Mouse (Mus musculus): ENCODE measurements around the gene Gdf1.

Gdf1 gene

DNA sequence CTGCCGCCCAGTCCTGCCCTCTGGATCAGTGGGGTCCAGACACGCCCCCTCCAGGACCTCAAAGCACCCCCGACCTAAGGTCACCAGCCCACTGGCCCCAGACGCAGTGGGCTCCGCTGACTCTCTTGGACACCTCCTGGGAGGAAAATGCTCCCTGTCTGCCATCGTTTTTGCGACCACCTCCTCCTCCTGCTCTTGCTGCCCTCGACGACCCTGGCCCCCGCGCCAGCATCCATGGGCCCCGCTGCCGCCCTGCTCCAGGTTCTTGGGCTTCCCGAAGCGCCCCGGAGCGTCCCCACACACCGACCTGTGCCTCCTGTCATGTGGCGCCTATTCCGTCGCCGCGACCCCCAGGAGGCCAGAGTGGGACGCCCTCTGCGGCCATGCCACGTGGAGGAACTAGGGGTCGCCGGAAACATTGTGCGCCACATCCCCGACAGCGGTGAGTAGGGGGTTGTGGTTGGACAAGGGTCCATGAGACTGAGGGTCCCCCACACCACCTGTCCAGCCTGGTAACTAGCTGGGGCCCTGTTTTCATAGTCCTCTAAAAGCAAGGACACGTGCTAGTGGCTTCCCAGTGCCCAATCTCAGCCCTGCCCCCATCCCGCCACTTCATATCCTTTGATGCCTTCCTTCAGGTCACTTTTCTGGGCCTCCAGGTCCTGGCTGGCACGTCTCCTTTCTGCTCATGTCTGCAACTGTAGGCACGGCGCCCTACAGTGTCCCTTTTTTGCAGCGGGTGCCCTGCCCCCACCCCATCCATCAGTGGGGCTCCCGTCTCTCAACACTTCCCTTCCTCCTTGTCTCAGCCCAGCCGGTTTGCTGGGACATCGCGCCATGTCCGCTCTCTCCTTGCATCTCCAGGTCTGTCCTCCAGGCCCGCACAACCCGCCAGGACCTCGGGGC, 471 bp downstream of the Gdf1 start:
- no peak for DNase-seq (ENCODE audit: low spot score in 2 of 2)

DNA sequence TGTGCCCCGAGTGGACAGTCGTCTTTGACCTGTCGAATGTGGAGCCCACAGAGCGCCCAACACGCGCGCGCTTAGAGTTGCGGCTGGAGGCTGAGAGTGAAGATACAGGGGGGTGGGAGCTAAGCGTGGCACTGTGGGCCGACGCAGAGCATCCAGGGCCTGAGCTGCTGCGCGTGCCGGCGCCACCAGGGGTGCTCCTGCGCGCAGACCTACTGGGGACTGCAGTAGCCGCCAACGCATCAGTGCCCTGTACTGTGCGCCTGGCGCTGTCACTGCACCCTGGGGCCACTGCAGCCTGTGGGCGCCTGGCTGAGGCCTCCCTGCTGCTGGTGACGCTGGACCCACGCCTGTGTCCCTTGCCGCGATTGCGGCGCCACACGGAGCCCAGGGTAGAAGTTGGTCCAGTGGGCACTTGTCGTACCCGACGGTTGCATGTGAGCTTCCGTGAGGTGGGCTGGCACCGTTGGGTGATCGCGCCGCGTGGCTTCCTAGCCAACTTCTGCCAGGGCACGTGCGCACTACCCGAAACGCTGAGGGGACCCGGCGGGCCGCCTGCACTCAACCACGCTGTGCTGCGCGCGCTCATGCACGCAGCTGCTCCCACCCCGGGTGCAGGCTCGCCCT, 1.2 kb downstream of the Gdf1 start:
- DNase-seq (ENCODE audit: low spot score in 2 of 2) = no peak

GRCm38 (mm10) chr8:70331526-70331925, 1.9 kb downstream of the Gdf1 start:
- no peak for DNase-seq (ENCODE audit: low spot score in 2 of 2)

DNA sequence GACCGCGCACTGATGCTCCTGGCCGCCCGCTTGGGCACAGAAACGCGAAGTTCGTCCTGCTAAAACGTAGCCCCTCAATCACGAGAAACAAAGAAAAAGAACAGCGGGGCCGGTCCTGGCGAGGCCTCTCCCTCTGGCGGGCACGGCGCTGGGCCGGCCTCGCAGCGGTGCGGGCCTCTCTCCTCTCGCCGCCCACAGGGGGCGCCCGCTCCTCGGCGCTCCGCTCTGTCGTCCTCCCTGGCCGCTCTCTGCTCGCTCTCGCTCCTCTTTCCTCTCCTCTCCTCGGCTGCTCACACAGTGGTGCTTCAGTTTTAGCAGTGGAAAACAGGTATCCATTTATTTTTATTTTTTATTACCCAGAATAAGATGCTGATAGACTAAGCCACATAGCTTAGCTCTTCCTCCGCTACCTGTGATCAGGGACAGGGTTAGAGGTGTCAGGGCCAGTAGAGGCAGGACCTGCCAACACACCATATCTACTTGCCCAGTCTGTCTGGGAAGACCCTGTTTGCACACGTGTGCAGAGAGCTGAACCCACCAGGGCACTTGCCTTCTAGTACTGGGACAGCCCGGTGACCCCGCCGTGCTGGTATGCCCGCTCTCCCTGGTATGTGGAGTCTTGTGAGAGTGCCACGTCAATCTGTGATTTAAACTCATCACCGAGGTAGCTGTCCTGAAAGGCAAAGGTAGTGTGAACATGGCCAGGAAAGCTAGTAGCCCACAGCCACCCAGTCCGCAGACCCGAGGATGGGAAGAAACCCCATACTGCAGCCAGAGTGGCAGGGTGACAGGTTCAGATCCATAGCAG, 2.7 kb downstream of the Gdf1 start:
- DNase-seq (ENCODE audit: low spot score in 2 of 2) = peak; percentile 35 to 49

DNA sequence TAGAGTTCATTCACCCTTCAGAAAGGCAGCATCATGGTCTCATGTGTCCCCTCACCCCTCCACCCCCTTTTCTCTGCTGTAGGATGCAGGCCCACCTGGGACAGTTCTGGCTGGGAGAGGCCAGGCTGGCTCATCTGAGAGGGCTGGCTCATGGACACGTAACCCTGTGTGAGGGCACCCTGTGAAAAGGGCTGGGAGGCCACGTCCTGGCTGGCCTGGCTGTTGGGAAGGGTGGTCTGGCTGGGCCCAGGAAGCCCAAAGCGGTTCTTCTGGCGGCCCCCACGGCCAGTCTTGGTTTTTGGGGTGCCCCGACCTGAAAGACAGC, 3.2 kb downstream of the Gdf1 start:
- no peak for DNase-seq (ENCODE audit: low spot score in 2 of 2)

DNA sequence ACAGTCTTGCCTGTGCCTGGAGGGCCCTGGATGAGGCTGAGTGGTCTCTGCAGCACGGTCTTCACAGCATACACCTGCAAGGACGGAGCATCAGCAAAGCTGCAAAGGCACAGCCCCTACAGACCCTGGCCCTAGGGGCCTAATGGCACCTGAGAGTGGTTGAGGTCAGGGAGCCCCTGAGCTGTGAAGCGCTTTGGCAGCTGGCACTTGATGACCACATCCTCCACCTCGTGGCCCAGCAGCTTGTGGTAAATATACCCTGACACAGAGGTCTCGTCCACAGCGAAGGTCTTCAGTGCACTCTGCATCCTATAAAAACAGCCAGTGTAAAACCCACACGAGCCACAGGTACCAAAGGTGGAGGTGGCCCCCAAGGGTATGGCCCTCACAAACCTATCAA, 9.3 kb downstream of the Gdf1 start:
- DNase-seq (ENCODE audit: low spot score in 2 of 2) = no peak

DNA sequence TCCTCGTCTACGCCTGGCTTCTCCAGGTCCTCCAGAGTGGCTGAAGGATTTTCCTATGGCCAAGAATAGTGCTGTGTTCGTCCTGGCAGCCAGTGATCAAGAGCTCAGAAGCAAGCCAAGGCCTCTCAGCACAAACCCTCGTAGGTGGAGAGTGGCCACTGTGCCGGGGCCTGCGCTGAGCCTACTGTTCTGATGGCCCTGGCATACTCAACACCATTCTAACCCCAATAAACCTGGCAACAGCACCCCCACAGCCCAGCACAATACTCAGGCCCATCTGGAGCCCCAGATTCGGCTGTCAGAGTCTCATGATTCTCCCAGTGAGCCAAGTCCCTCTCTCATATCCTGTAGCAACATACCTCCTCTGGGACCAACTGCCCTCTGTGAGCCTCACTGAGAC, 11.0 kb downstream of the Gdf1 start:
- DNase-seq (ENCODE audit: low spot score in 2 of 2) = no peak

DNA sequence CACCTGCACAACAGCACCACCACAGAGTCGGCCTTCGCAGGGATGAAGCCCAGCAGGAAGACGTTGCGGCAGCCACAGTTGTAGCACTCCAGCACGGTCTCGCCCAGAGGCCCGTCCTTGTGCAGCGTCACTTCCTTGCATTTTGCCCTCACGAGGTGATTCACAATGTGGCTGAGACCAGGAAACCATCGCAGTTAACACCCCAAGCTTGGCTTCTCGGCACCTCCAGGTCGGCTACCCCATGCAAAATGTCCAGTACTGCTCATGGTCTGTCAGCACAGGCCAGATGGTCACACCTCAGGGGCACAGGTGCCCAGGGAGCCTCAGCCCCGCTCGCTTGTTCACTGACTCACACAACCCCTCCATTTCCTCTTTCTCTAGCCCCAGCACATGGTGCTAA, 12.4 kb downstream of the Gdf1 start:
- no peak for DNase-seq (ENCODE audit: low spot score in 2 of 2)

DNA sequence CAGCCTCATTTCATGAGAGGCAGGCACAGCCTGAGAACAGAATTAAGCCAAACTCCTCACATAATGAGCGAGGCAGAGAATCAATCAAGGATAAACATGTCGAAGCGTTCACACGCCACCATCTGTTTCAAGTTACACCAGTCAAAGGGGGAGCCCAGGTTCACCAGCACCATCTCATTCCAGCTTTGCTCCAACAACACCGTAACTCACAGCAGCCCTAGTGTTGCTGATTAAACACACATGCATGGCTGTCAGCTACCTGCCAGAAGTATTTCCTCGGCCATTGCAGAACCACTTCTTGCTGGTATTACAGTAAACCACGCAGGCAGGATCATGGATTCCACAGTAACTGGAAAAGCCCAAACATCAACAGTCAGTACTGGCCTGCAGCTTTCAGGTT, 13.5 kb downstream of the Gdf1 start:
- DNase-seq (ENCODE audit: low spot score in 2 of 2) = no peak

GRCm38 (mm10) chr8:70343696-70344095, 14.1 kb downstream of the Gdf1 start:
- no peak for DNase-seq (ENCODE audit: low spot score in 2 of 2)

DNA sequence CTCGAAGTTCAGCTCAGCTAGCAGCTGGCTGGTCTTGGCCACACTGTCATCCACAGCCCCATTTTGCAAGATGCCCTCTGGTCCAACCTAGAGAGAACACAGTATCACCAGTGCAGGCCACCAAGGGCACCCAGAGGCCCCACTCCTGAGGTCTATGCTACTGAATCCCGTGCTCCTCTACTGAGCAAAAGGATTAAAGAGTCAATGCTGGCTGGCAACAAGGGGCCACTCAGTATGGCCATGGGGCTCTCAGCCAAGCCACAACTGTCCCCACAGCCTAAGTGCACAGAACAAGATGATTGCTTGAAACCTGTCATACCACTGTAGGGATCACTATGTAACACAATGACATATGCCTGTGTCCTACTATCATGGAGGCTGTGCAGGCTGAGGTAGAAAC, 14.7 kb downstream of the Gdf1 start:
- DNase-seq (ENCODE audit: low spot score in 2 of 2) = no peak

DNA sequence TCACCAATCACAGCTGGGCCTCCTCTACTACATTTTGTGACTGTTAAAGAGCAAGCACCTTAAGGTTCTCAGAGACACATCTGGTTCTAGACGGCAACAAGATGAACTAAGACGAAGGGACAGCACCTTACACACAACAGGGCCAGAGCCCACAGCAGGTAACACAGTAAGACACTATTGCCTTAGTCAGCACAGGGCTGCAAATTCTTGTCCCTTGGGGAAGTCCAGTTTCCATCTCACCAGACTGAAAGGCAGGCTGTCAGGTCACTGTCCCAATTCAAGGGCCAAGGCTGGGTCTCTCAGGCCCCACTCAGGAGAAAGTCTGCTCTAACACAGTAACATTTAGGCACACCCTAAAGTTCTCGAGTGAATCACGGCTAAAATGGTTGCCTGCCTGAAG, 17.8 kb downstream of the Gdf1 start:
- no peak for DNase-seq (ENCODE audit: low spot score in 2 of 2)

DNA sequence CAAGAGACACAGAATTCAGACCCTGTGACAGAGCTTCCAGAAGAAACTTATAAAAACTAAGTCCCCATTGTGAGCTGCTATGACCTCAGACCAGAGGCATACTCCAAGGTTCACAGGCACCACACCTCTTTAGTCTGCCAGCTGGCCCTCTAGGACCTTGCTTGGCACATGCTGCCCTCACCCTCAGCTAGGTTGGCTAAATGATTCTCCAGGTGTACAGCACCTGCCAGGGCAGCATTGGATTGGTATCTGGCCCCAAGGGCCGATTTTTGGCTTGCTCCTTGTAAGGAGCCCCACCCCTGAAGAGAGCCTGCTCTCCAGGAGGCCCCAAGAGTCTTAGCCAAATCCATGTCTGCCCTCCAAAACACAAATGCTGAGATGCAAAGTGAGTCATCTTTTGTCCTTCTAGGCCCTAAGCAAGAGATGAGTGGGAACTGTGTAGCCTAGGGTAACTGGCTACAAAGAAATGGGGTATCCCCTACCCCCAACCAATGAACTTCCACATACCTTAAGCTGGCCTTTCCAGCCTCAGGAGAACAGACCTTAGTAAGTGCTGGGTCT, 18.3 kb downstream of the Gdf1 start:
- no peak for DNase-seq (ENCODE audit: low spot score in 2 of 2)

DNA sequence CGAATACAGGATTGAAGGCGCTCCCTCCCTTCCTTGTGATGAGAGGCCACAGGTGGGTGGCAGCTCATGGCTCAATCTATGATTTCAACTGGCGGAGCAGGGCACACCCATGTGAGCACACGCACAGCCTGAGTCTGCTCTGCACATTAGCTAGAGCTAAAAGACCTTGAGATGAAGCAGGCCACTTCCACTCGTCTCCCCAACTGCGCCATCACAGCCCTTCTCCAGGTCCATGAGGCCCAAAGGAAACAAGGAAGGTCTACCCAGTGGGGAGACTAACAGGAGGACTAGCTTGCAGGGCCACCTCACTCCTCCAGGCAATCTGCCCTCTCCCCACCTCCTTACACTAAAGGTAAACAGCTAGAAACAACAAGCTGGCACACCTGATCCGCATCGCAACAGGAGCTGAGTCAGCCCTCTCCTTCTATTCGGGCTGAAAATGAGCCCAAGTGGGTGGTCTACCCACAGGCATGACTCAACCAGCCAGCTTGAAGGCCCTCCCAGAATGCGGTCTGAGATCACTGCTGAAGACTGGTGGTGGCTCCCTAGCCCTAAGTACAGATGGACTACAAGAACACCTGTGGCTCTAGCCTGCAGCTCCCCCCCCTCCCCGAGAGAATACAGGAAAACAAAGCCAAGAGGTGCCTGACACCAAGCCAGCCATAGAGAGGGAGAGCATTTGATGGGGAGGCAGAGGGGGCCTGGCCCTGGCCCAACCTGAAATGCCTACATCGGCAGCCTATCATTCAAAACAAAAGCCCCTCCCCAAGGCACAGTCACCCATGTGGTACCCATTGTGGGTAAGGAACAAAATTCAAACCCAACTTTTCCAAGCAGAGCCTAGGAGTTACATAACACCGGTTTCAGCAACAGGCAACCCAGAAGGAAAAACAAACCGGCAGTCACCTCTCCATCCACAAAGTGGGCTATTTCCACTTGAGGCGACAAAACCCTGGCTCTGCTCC, 21.7 kb downstream of the Gdf1 start:
- peak in 1 of 2 experiments; percentile 33 for DNase-seq (ENCODE audit: low spot score in 2 of 2)

- no peak for DNase-seq (ENCODE audit: low spot score in 2 of 2)
Observed at GRCm38 (mm10) chr8:70352000-70352384, 22.4 kb downstream of the Gdf1 start.

DNA sequence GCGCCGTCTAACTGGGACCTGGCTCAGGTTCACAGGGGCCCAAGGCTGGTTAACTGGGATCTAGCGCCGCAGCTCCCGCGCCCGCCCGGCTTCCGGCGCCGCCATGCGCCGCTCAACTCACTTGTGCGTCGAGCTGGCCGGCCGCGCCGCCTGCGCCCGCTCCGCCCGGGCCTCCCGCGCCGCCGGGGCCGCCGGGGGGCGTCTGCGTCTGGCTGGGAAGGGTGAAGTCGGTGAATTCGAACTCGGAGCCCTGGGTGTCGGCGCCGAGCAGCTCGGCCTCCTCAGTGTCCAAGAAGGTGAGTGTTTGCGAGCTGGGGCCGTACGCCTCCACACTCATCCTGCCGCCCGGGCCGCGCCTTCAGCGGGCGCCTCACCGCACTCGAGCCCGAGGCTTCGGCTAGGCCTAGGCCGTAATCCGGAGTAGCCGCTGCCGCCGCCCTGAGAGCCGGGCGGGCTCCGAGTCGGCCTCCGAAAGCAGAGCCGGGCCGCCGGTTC, 23.1 kb downstream of the Gdf1 start:
- DNase-seq (ENCODE audit: low spot score in 2 of 2) = no peak

DNA sequence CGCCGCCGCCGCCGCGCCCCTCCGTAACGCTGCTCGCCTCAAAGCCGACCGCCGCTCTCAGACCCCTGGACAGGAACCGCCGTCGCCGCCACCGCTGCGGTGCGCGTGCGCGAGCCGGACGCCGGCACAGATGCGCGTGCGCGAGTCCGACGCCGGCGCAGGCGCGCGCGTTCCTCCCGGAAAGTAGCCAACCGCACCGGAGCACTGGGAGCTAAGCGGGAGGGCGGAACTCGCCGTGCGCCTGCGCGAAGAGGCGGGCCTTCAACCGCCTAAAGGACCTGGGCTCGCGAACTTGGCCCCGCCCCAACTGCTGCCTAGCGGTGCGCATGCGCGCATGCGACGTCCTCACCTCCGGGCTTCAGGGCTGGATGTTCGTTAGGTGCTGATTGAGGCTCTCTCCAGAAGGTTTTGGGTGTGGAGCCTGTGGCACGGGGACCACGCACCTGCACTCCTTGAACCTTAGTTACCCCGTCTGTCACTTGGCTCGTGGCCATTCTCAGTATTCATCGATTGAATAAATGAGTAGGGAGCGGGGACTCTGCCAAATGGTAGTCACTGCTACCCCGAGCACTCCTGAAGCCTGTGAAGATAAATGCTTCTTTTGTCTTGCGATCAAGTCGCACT, 23.7 kb downstream of the Gdf1 start, which contains the start of gene Upf1:
Gene Upf1, minus strand, starts transcription at position 85 of the 624 bp plus-strand sequence.
- peak; percentile 98 for DNase-seq (ENCODE audit: low spot score in 2 of 2)

GRCm38 (mm10) chr8:70354004-70354403, 24.4 kb downstream of the Gdf1 start:
- DNase-seq (ENCODE audit: low spot score in 2 of 2) = no peak

GRCm38 (mm10) chr8:70356111-70356510, 26.5 kb downstream of the Gdf1 start:
- no peak for DNase-seq (ENCODE audit: low spot score in 2 of 2)

DNA sequence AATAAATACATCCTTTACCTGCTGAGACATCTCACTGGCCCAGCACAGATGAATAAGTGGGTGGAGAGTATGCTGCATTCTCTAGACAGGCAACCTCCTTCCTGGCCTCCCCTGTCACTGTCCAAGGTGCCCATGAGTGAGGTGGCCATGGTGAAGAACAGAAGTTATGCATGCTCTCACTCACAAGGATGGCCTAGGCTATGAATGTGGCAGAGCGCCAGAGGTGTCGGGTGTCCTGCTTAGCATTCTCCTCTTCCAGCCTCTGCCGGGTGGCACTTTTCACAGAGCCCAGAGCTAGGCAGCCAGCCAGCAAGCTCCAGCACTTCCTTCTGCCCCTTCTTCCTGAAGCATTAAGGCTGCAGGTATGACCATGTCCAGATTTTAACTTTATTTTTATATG, 29.8 kb downstream of the Gdf1 start:
- DNase-seq (ENCODE audit: low spot score in 2 of 2) = no peak

Data from urinary bladder, adult 18-20 months (tissue).